Comparison of ENCODE assay signal across 14 mouse cellular contexts in genomic region chr2:46168488-46168887, GRCm38 (mm10).
"Had no signal": no experiment of that assay in that cellular context is flagged by ENCODE, and none has a peak within 500 bp of the region (broad histone marks: within the 10 kb centered on the region; RNA-seq: fewer than 3 reads in every experiment).

No protein-coding gene starts in this region.

- ATAC-seq: lung, postnatal 0 days; midbrain, embryonic 16.5 days had no signal

- DNase-seq: lung, adult 2 months; lung, postnatal 14 days; lung, postnatal 36 days; midbrain, embryonic 14.5 days; retina, postnatal 1 day; right cerebral cortex, adult 18-20 months; right cerebral cortex, postnatal 25 days; right cerebral cortex, postnatal 4 days; spleen, adult 18-20 months; thymus, adult 18-20 months; thymus, postnatal 14 days; thymus, postnatal 36 days had no signal
